Mouse (Mus musculus) embryonic fibroblast, embryonic 13.5 days (primary cell): ENCODE results near the gene Gm26965. TPM values are rescaled to one million over a fixed set of nuclear protein-coding genes. Genes with fewer than 3 reads are reported as not detected.

Experiments
- H3K27ac ChIP-seq: 2 replicates; pipeline ENCODE4 v1.5.1; 2012; ENCODE audit warnings: low read length, control low read depth, inconsistent platforms; ENCODE audit not compliant: insufficient read depth
- H3K4me1 ChIP-seq: 2 replicates; pipeline ENCODE4 v1.6.1; 2011; ENCODE audit warnings: low read length; ENCODE audit not compliant: control insufficient read depth, insufficient read depth
- H3K4me3 ChIP-seq: 2 replicates; pipeline ENCODE4 v1.5.1; 2011; ENCODE audit warnings: mild to moderate bottlenecking, control low read depth, low read length; ENCODE audit not compliant: insufficient read depth
- CTCF ChIP-seq: IDR thresholded peaks from 2 replicates; pipeline ENCODE4 v1.5.1; 2011; ENCODE audit warnings: mild to moderate bottlenecking, control low read depth, low read length, moderate library complexity, borderline replicate concordance; ENCODE audit not compliant: insufficient read depth
- POLR2A ChIP-seq: IDR thresholded peaks from 2 replicates; pipeline ENCODE4 v1.6.1; 2011; ENCODE audit warnings: low read depth, mild to moderate bottlenecking, control low read depth, low read length, moderate library complexity
- polyA plus RNA-seq: library from polyadenylated mRNA; stranded (reverse); fragments of >200 nt; gene quantifications from 2 replicates; pipeline ENCODE4 v1.2.4, GENCODE M21; 2011; ENCODE audit warnings: low read depth; ENCODE audit not compliant: missing spikeins, insufficient read length

Gene Gm26965
- polyA plus RNA-seq: 1.5 TPM in 1 of 2 replicates, not detected in the other

DNA sequence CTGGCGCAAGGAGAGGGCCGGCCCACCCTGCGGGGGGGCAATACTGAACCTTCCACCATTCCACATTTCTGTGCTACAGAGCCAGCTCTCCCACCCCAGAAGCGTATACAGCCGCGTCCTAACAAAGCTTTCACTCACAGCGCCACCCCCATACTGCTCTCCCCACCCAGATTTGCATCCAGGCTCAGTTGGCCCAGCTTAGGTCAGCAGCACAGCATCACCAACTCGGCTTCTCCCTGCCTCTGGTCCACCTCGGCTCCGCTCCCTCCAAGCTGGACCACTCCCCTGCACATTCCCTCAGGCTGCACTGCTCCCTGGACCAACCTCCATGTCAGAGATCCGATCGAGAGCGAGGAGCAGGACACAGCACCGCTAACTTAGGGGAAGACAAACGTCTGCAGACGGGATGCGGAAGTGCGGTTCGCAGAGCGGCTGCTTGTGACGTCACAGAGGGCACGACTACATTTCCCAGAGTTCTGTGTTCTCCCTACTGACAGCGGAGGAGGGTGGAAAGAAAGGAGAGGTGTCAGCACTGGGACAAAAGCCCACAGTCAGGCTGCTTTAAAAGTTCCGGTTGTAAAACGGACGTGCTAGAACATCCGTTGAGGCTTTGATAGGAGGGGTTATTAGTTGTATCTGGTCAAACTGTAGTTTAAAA, at the start of gene Gm26965, which contains the start of gene Zfp87:
Gene Gm26965, minus strand, starts transcription at position 399 of the 658 bp plus-strand sequence.
Gene Zfp87, minus strand, starts transcription at position 425 of the 658 bp plus-strand sequence.
- peaks cover 5% of the 10 kb centered on the region; the same call in 1 of the 2 replicates for H3K4me1 ChIP-seq
- 0 out of 2 replicates have a peak within 1 kb of the TSS, but pooled peaks have one; percentile 4 for H3K27ac ChIP-seq
- H3K4me3 ChIP-seq: peak within 1 kb of the TSS; percentile 80
- TF ChIP-seq POLR2A (peak; percentile 96), CTCF (no peak)

GRCm38 (mm10) chr13:67572591-67573189, 46.7 kb upstream of the Gm26965 start:
- H3K4me1 ChIP-seq: peaks cover 7% of the 10 kb centered on the region
- H3K4me3 ChIP-seq: no peak overlapping the region
- TF ChIP-seq POLR2A (no peak), CTCF (no peak)
- H3K27ac ChIP-seq: no peak overlapping the region

DNA sequence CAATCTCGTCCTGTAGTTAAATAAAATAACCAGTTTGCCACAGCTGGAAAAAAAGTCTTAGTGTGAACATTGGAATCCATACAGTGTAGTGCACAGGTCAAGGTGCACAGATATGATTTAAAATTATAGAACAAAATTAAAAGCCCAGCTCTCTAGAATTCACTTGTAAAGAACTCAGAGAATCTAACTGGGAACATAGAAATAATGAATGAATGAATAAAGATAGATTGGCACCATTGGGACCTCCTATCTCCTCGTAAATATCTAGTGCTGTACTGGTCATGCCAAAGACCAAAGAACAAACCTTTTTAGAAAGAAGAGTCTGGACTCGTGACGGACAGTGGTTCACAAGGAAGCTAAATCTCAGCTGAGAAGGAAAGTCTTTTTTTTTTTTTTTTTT, 27.8 kb upstream of the Gm26965 start, which contains the start of gene Zfp748:
Gene Zfp748, minus strand, starts transcription at position 101 of the 400 bp plus-strand sequence.
- TF ChIP-seq POLR2A (no peak), CTCF (no peak)
- H3K4me3 ChIP-seq: peak within 1 kb of the TSS; percentile 69
- H3K27ac ChIP-seq: peak within 1 kb of the TSS; percentile 66
- H3K4me1 ChIP-seq: peaks cover 3% of the 10 kb centered on the region; the same call in 1 of the 2 replicates

- TF ChIP-seq CTCF (no peak), POLR2A (peak; percentile 83)
- Histone ChIP-seq H3K4me3 (peak overlapping the region; percentile 69), H3K27ac (peak overlapping the region; percentile 66), H3K4me1 (peaks cover 3% of the 10 kb centered on the region; the same call in 1 of the 2 replicates)
These were observed 26.8 kb upstream of the Gm26965 start for GRCm38 (mm10) chr13:67552505-67553346.

DNA sequence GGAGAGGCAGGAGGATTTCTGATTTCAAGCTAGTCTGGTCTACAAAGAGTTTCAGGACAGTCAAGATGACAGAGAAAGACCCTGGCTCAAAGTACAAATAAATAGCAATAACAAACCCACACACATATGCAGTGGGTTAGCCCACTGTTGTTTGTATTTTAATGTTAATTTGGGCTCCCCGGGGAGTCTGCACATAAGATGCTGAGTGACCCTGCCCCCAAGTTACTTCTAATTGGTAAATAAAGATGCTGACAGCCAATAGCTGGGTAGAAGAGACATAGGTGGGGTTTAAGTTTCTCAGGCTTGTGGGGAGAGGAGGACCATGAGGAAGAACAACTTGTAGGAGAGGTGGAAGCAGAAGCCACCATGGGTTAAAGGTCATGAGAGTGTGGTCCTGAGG, 20.0 kb upstream of the Gm26965 start:
- H3K4me1 ChIP-seq: no peaks in the 10 kb centered on the region
- no peak overlapping the region for H3K27ac ChIP-seq
- H3K4me3 ChIP-seq: no peak overlapping the region
- TF ChIP-seq CTCF (no peak), POLR2A (no peak)

GRCm38 (mm10) chr13:67527049-67527730, 1.2 kb upstream of the Gm26965 start:
- TF ChIP-seq CTCF (no peak), POLR2A (no peak)
- peaks cover 5% of the 10 kb centered on the region; the same call in 1 of the 2 replicates for H3K4me1 ChIP-seq

DNA sequence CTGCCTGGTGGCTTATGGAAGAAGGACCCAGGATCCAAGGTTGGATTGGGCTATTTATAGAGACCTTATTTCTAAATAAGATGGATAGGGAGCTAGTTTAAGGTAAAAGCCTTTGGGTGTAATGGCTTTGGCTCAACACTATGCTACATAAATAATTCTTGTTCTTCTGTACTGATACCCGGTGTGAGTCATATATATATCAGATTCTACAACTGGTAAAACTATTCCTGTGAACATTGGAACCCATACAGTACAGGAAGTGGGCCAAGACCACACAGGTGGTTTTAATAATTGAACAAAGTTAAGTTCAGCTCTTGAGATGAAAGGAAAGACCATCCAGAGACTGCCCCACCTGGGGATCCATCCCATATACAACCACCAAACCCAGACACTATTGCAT, 25.0 kb downstream of the Gm26965 start:
- no peaks in the 10 kb centered on the region for H3K4me1 ChIP-seq
- no peak overlapping the region for H3K4me3 ChIP-seq
- no peak for TF ChIP-seq CTCF
- no peak for TF ChIP-seq POLR2A
- no peak overlapping the region for H3K27ac ChIP-seq

More at GRCm38 (mm10) chr13:67527049-67527730, 1.2 kb upstream of the Gm26965 start:
- no peak overlapping the region for H3K27ac ChIP-seq
- H3K4me3 ChIP-seq: no peak overlapping the region

DNA sequence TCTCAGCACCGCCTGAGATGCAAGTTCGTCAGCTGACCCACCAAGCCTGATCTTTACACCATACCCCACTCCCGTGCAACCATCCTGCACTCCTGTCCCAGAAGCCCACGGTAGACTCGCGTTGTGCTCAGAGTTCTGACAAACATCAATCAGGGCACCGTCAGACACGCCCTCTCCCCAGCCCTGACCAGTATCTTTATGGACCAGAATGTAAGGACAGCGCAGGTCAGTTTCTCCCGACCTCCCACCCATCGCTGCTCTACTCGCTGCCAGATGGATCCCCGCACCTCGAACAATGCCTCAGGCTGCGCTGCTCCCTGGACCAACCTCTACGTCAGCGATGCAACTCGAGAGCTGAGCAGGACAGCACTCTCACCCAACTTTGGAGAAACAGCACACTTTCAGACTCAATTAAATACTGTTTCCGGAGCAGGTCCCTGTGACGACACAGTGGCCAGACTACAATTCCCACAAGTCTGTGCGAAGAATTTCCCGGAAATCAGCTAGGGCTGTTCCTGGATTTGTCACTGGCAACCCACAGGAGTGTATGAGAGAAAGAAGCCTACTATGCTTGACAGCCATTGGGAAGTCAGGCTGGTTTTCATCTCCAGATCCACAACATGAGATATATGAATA, 25.7 kb downstream of the Gm26965 start, which contains the start of gene Zfp58:
Gene Zfp58, minus strand, starts transcription at position 472 of the 636 bp plus-strand sequence.
- no peaks in the 10 kb centered on the region for H3K4me1 ChIP-seq
- TF ChIP-seq CTCF (no peak), POLR2A (peak; percentile 87)
- H3K4me3 ChIP-seq: peak within 1 kb of the TSS; percentile 88
- 0 out of 2 replicates have a peak within 1 kb of the TSS, but pooled peaks have one; percentile 4 for H3K27ac ChIP-seq
